Mouse (Mus musculus) brown adipose tissue, adult 24 weeks (tissue): ENCODE data around the gene Coa3. TPM values are rescaled to one million over a fixed set of nuclear protein-coding genes. Genes with fewer than 3 reads are reported as not detected.
"Not testable (repeated sequence)": the region's sequence is repeated elsewhere in the genome, so short reads cannot be mapped to it uniquely, and the experiment has no call there.

ENCODE experiments used
- H3K27ac ChIP-seq: fragments of 200-500 bp; replicated peaks from 2 replicates; pipeline ENCODE4 v1.5.1; 2012; ENCODE audit warnings: low read depth, mild to moderate bottlenecking, low read length
- H3K4me1 ChIP-seq: fragments of 200-500 bp; 2 replicates; pipeline ENCODE4 v1.6.1; 2012; ENCODE audit warnings: low read length, mixed read lengths; ENCODE audit not compliant: control insufficient read depth, insufficient read depth, insufficient read length
- H3K4me3 ChIP-seq: fragments of 200-500 bp; 2 replicates; pipeline ENCODE4 v1.5.1; 2012; ENCODE audit warnings: low read depth, mild to moderate bottlenecking, low read length, moderate library complexity; ENCODE audit not compliant: insufficient read depth
- polyA plus RNA-seq: library from polyadenylated mRNA; stranded (reverse); fragments of >200 nt; gene quantifications from 2 replicates; pipeline ENCODE4 v1.2.4, GENCODE M21; 2012; ENCODE audit not compliant: missing spikeins, insufficient read depth, insufficient read length

The Coa3 gene
- 134 and 144 TPM in 2 replicates for polyA plus RNA-seq

DNA sequence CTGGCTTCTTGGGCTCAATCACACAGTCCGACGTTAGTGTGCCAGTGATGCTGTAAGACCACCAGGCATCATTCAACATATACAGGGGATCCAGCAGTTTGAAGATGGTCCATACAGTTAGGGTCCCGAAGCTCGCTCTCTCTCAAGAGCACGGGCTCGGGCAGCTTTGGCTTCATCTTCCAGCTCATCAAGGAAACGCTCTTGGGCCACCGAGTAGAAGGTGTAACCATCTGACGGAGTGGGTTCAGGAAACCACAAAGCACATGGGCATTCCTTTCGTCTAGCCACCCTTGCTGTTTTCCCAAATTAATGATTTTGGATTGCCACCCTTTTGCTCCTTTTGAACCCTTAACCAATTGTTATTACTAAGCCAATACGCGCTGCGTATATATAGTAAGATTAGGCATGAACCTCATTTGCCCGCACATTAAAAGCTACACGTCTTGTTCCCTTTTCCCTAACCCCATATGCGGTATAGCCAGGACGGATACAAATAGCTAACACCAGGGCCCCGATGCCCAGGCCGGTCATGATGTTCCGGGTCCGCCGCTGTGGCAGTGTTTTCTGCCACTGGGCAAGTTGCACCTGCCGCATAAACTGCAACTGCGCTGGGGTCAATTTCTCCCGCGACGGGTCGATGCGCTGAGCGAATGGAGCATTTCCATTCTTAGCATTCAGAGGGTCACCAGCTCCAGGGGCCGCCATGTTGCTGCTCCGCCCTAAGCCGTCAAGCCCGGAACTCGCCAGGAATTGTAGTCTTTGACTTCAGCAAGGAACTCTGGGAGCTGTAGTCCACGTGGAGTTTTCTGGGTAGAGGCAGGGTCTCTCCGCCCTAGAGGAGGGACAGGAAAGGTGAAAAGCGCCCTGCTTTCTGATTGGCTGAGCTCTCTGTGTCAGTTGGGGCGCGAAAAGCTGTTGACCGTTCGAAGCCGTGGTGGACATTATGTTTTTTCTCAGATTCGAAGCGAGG lies at the start of gene Coa3, which contains the start of gene Cntd1:
Gene Coa3 (minus strand): TSS at position 892 of the 970 bp plus-strand sequence.
Gene Cntd1 (plus strand): TSS at position 790 of the 970 bp plus-strand sequence.
- Histone ChIP-seq H3K4me1 (peaks cover 17% of the 10 kb centered on the region), H3K27ac (peak within 1 kb of the TSS; percentile 66), H3K4me3 (peak within 1 kb of the TSS; percentile 78)

DNA sequence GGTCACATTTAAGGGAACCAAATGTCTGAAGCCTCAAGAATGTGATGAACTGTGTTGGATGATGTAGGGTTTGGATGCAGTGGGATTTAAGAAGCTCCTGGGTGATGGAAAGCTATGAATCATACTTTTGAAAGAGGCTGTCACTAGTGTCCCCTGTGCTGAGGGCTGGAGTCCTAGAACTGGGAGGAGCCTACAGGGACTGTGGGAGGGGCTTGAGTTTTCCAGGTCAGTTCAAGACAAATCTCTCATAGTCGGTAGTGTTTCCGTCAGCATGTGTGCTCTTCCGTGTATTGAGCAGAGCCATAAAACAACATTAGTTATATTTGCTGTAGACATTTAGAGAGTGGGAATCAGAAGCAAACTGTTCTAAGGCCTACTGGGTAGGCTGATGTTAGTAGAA lies 48.4 kb upstream of the Coa3 start:
- no peak overlapping the region for H3K27ac ChIP-seq
- H3K4me3 ChIP-seq: no peak overlapping the region
- peaks cover 3% of the 10 kb centered on the region for H3K4me1 ChIP-seq

DNA sequence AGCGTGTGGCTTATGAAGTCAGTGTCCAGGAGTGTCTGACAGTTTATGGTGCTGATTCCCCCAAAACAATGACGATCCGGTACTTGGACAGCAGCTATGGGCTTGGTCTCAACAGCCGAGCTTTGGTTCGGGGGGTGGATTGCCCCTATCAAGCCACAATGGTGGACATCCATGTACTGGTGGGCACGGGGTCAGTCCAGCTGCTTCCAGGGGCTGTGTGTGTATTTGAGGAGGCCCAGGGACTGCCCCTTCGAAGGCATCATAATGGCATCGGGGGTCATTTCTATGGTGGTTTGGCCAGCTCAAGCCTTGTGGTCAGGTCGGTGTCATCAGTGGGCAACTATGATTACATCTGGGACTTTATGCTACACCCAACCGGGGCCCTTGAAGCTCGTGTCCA lies 47.2 kb upstream of the Coa3 start:
- Histone ChIP-seq H3K27ac (no peak overlapping the region), H3K4me3 (no peak overlapping the region), H3K4me1 (peaks cover 3% of the 10 kb centered on the region)

DNA sequence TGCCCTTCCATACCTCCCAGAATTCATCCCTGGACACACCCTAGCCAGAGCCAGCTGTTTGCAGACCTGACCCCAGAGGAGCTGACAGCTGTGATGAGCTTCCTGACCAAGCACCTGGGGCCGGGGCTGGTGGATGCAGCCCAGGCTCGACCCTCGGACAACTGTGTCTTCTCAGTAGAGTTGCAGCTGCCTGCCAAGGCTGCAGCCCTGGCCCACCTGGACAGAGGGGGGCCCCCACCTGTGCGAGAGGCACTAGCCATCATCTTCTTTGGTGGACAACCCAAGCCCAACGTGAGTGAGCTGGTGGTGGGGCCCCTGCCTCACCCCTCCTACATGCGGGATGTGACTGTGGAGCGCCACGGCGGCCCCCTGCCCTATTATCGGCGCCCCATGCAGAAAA lies 46.3 kb upstream of the Coa3 start:
- not testable (repeated sequence) for H3K4me1 ChIP-seq, H3K4me3 ChIP-seq, H3K27ac ChIP-seq

DNA sequence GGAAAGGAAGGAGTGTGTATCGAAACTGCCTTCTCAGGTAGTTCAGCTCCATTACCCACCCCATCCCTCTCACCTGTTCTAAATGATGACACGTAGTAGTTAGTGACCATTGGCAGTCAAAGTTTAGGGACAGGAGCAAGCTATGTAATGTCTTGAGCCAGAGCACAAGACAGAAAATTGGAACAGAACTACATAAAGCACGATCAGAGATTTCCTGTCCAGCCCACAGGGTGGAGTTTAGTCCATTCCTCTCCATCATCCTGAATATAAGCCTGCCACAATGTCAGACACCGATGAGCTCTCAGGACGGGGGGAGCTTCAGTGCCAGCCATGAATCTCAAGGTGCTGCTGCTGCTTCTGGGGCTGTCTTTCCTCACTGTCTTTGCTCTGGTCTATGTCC lies 45.8 kb upstream of the Coa3 start, which contains the start of gene Aoc2:
Gene Aoc2 (plus strand): TSS at position 301 of the 400 bp plus-strand sequence.
- Histone ChIP-seq H3K4me3 (no peak within 1 kb of the TSS), H3K27ac (no peak within 1 kb of the TSS), H3K4me1 (peaks cover 3% of the 10 kb centered on the region)

DNA sequence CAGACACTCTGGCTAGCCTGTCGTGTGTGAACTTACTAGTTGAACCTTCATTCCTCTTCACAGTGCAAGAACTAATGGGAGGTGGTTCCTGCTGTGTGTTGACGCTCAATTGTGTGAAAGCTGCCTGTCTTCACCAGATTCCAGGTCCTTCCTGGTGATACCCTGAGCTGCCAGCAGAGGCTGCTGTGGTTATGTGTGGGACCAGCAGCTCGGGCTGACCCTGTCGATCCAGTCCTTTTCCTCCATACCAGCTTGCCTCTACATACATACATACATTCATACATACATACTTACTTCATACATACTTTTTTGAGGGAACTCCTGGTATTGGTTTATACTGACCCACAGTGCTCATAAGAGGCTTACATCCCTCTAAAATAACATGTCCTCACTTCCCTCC lies 44.7 kb upstream of the Coa3 start:
- no peak overlapping the region for H3K4me3 ChIP-seq
- H3K4me1 ChIP-seq: no peaks in the 10 kb centered on the region
- H3K27ac ChIP-seq: no peak overlapping the region

DNA sequence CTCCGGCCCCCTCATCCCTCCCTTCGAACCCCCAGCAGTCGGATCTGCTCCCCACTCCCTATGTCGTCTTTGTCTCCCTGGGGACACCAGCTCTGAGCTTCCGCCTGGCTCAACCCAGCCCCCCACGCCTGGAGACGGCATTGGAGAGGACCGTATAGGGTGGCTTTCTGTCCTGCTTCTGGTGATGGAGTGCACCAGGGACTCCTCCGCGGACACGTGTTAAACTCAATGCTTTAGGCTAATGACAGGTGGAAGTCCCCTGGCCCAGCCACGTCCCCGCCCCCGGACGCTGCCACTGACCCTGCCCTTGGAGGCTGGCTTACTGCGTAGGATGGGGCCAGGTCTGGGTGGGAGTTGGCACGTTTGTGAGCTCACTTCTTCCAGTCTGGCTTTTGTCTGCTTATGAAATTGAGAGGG lies 37.6 kb upstream of the Coa3 start:
- H3K27ac ChIP-seq: peak overlapping the region; percentile 76
- peak overlapping the region; percentile 93 for H3K4me3 ChIP-seq

DNA sequence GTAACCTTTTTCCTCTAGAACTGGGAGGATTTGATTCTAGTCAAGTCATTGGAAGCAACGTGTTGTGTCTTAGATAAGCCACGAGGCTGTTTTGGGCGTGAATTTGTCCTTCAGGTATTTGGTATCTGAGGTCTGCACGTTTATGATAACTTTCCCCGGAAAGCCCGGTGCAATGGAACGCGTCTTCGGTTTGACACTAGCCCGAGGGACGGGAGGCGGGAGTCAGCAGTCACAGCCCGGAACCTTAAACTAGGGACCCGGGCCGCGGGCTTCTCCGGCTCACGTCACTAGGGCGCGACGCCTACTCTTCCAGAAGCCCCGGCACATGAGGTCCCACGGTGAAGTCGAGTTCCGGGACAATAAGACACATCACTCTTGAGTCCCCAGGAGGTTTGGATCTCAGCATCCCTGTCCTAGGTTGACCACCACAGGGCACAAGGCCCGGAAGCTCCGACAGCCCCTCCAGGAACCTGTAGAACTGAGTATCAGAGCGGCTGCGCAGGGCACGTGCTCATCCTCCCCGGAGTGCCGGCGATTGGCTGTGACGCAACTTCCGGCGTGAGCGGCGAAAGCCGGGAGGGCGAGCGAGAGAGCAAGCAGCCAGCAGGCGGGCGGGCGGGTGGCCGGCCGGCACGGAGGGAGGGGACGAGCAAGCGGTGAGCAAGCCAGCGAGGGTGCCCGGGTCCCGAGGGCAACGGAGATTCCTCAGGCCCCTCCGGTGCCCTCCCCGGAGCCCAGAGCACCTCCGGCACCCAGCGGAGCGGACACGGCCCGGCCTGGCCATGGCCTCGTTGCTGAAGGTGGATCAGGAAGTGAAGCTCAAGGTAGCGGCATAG lies 37.0 kb upstream of the Coa3 start, which contains the start of gene Psme3:
Gene Psme3 (plus strand): TSS at position 549 of the 836 bp plus-strand sequence.
- peak within 1 kb of the TSS; percentile 93 for H3K4me3 ChIP-seq
- peaks cover 3% of the 10 kb centered on the region; the same call in 1 of the 2 replicates for H3K4me1 ChIP-seq
- peak within 1 kb of the TSS; percentile 95 for H3K27ac ChIP-seq

More for the DNA sequence above, 37.6 kb upstream of the Coa3 start:
- H3K4me1 ChIP-seq: peaks cover 3% of the 10 kb centered on the region; the same call in 1 of the 2 replicates

DNA sequence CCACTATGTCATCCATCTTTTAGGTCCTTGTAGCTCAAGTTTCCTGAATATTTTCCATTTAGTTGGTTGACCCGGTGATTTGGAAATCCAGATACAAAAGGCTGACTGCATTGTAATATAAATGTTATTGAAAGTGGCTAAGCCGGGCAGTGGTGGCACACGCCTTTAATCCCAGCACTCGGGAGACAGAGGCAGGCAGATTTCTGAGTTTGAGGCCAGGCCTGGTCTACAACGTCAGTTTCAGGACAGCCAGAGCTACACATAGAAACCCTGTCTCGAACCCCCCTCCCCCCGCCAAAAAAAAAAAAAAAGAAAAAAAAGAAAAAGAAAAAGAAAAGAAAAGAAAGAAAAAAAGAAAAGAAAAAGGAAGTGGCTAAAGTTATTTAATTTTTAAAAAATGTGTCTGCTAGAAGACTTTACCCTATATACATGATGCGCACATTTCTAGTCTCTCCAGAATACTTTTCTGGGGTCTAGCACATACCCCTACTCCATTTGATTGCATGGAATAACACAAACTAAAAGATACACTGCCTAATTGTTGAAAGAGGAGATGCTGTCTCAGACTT lies 36.3 kb upstream of the Coa3 start:
- Histone ChIP-seq H3K27ac (peak overlapping the region; percentile 95; the same call in 1 of the 2 replicates), H3K4me1 (peaks cover 3% of the 10 kb centered on the region; the same call in 1 of the 2 replicates), H3K4me3 (peak overlapping the region; percentile 93)

DNA sequence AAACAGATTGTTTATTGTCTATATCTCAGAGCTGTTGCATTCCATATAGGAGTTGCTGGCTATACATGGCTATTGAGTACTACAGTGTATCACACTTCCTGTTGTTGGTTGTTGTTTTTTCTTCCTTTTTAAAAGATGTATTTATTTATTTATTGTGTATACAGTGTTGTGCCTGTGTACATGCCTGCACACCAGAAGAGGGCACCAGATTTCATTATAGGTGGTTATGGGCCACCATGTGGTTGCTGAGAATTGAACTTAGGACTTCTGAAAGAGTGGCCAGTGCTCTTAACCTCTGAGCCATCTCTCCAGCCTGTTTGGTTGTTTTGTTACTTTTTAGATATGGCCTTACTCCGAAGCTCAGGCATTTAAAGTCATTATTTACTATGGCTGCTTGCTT lies 35.7 kb upstream of the Coa3 start:
- Histone ChIP-seq H3K4me3 (no peak overlapping the region), H3K4me1 (peaks cover 3% of the 10 kb centered on the region; the same call in 1 of the 2 replicates), H3K27ac (no peak overlapping the region)

DNA sequence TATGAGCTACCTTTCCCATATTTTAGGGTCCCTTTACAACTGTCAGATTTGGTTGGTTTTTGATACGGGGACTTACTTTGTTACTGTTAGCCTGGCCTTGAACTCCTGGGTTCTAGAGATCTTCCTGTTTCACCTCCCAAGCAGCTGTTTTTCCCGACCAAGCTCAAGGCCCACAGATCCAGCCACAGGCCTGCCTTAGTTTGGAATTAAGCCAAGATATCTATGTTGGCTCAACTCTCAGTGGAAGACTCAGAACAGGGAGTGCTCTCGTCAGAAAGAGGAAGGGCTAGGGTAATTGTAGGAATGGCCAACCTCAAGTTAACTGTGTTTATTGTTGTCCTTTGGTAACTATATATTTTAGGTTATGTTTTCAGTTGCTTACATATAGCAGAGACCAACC lies 33.2 kb upstream of the Coa3 start:
- H3K4me3 ChIP-seq: no peak overlapping the region
- H3K27ac ChIP-seq: no peak overlapping the region
- peaks cover 3% of the 10 kb centered on the region; the same call in 1 of the 2 replicates for H3K4me1 ChIP-seq

DNA sequence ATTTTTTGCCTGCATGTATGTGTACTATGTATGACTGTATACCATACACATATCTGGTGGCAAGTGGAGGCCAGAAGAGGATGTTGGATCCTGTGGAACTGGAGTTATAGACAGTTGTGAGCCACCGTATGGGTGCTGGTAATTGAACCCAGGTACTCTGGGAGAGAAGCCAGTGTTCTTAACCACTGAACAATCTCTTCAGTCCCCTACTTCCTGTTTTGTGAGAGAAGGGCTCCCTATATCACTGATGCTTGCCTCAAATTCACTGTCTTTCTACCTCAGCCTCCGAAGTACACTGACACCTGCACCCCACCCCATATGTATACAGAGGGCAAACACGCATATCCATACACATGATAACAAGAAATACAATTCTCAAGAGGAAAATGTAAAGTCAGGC lies 32.2 kb upstream of the Coa3 start:
- Histone ChIP-seq H3K27ac (no peak overlapping the region), H3K4me1 (no peaks in the 10 kb centered on the region)

DNA sequence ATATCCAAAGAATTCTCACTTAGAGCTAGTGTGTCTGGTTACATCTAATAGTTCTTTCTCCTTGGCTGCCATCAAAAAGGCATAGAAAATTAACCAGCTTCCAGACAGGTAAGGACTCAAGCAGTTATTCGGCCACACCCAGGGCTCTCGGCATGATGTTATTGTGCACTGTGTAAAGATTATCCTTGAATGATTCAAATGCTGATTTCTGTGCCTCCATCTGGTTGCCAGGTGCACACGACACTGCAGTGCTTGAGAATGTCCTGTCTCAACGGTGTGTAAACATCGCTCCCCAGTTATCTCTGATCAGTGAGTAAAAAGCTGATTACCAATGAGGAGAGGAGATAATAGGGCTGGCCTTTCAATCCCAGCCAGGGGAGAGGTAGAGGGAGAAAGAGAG lies 28.8 kb upstream of the Coa3 start:
- Histone ChIP-seq H3K4me3 (no peak overlapping the region), H3K27ac (no peak overlapping the region), H3K4me1 (no peaks in the 10 kb centered on the region)

More for the DNA sequence above, 32.2 kb upstream of the Coa3 start:
- H3K4me3 ChIP-seq: no peak overlapping the region

DNA sequence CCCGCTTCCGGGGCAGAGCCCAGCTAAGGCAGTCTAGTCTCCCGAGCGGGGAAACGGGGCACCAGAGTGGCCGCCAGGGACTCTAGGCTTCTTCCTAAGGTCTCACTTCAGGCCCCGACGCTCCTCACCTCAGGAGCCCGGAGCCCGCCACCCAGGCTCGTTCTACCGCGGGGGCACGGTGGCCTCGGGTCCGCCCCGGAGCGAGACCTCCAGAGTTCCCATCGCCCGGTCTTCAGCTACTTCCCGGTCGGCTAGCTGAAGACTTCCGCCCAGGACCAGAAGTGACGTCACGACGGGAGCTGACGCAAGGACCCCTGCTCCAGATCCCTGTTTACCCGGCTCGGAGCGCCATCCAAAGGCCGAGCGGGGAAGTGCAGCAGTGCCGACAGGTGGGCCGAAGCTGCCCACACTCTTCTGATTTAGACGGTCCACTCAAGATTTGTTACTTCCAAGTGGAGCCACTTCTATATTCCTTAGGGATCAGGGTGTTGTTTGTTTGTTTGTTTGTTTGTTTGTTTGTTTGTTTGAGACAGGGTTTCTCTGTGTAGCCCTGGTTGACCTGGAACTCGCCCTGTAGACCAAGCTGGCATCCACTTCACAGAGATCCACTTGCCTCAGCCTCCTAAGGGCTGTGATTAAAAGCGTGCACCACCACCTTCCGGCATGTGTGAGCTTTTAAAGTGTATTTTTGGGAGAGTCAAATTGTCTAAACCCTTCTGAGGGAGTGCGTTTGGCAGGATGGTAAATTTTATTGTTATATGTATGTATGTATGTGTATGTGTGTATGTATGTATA lies 23.3 kb upstream of the Coa3 start, which contains the start of gene Becn1:
Gene Becn1 (minus strand): TSS at position 283 of the 795 bp plus-strand sequence.
- Histone ChIP-seq H3K4me1 (peaks cover 6% of the 10 kb centered on the region), H3K27ac (peak within 1 kb of the TSS; percentile 50; the same call in 1 of the 2 replicates)

More for the DNA sequence above, 23.3 kb upstream of the Coa3 start, which contains the start of gene Becn1:
- peak within 1 kb of the TSS; percentile 97 for H3K4me3 ChIP-seq
